Mouse (Mus musculus) olfactory bulb, adult 2 months (tissue): ENCODE measurements around the gene Sh3pxd2a. TPM values are rescaled to one million over a fixed set of nuclear protein-coding genes. Genes with fewer than 3 reads are reported as not detected.

ENCODE experiments used
- H3K27ac ChIP-seq: fragments of 200-500 bp; 2 replicates; pipeline ENCODE4 v1.5.1; 2012; ENCODE audit warnings: low read depth, low read length; ENCODE audit not compliant: insufficient read depth
- H3K4me1 ChIP-seq: fragments of 200-500 bp; 2 replicates; pipeline ENCODE4 v1.6.1; 2012; ENCODE audit warnings: low read length; ENCODE audit not compliant: control insufficient read depth, insufficient read depth
- H3K4me3 ChIP-seq: fragments of 200-500 bp; 2 replicates; pipeline ENCODE4 v1.5.1; 2012; ENCODE audit warnings: mild to moderate bottlenecking, low read depth, low read length, moderate library complexity; ENCODE audit not compliant: insufficient read depth
- CTCF ChIP-seq: fragments of 200-500 bp; IDR thresholded peaks from 2 replicates; pipeline ENCODE4 v1.5.1; 2012; ENCODE audit warnings: low read depth, mild to moderate bottlenecking, low read length, moderate library complexity; ENCODE audit not compliant: insufficient read depth
- POLR2A ChIP-seq: fragments of 200-500 bp; IDR thresholded peaks from 2 replicates; pipeline ENCODE4 v1.6.1; 2012; ENCODE audit warnings: mild to moderate bottlenecking, low read depth, low read length, moderate library complexity; ENCODE audit not compliant: insufficient read depth
- WGBS: fragments of 180-500 bp; shearing (Covaris S2); methylation state at CpG from one replicate; pipeline ENCODE4 v1.1.7; 2018; 5-methylcytosine and 5-hydroxymethylcytosine counted together
- polyA plus RNA-seq: library from polyadenylated mRNA; stranded (reverse); fragments of >200 nt; gene quantifications from 2 replicates; pipeline ENCODE4 v1.2.4, GENCODE M21; 2012; ENCODE audit warnings: low replicate concordance; ENCODE audit not compliant: missing spikeins, insufficient read depth, insufficient read length

Sh3pxd2a gene
- polyA plus RNA-seq, 1 experiment, result not detected

DNA sequence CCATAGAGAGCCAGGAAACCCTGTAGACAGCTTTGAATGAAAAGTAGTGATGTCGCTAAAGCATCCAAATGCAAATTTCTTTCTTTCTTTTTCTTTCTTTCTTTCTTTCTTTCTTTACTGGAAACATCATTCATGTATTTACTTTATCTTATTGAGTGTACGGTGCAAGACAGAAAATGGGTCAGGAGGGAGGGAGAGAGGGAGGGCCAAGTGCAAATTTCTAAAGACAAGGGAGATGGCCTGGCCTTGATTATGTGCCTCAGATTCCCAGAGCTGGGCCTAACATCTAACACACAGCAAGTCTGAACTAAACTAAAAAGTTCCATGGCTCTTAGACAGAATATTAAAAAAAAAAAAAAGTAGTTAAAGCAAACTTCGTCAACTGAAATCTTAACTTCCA lies 9.3 kb upstream of the Sh3pxd2a start:
- Histone ChIP-seq H3K4me3 (no peak overlapping the region), H3K27ac (no peak overlapping the region), H3K4me1 (peaks cover 3% of the 10 kb centered on the region)
- WGBS, result 74% methylated on average over 3 of the region's 3 CpGs
- TF ChIP-seq POLR2A (no peak), CTCF (no peak)

GRCm38 (mm10) chr19:47472881-47473400 lies 8.7 kb upstream of the Sh3pxd2a start:
- Histone ChIP-seq H3K4me3 (no peak overlapping the region), H3K27ac (no peak overlapping the region), H3K4me1 (peaks cover 3% of the 10 kb centered on the region)
- TF ChIP-seq CTCF (peak; percentile 19; the same call in 1 of the 2 replicates), POLR2A (no peak)
- WGBS, result 27% methylated on average over 15 of the region's 15 CpGs

- no peak overlapping the region for H3K27ac ChIP-seq
- 79% methylated on average over 4 of the region's 4 CpGs for WGBS
- H3K4me3 ChIP-seq, result no peak overlapping the region
- peaks cover 3% of the 10 kb centered on the region for H3K4me1 ChIP-seq
- no peak for TF ChIP-seq CTCF
- TF ChIP-seq POLR2A, result no peak
Measured at GRCm38 (mm10) chr19:47471808-47472207, 7.6 kb upstream of the Sh3pxd2a start.

GRCm38 (mm10) chr19:47468750-47469149 lies 4.5 kb upstream of the Sh3pxd2a start:
- WGBS, result 72% methylated on average over 3 of the region's 3 CpGs
- TF ChIP-seq CTCF, result no peak
- TF ChIP-seq POLR2A, result no peak
- H3K4me3 ChIP-seq, result no peak overlapping the region
- H3K4me1 ChIP-seq, result peaks cover 9% of the 10 kb centered on the region
- no peak overlapping the region for H3K27ac ChIP-seq

GRCm38 (mm10) chr19:47466775-47467174 lies 2.6 kb upstream of the Sh3pxd2a start:
- WGBS, result 88% methylated on average over 8 of the region's 8 CpGs
- H3K4me3 ChIP-seq, result no peak overlapping the region
- H3K27ac ChIP-seq, result no peak overlapping the region
- peaks cover 15% of the 10 kb centered on the region for H3K4me1 ChIP-seq
- TF ChIP-seq POLR2A (no peak), CTCF (no peak)

- Histone ChIP-seq H3K4me3 (no peak overlapping the region), H3K27ac (no peak overlapping the region), H3K4me1 (peaks cover 16% of the 10 kb centered on the region)
- 84% methylated on average over 9 of the region's 9 CpGs for WGBS
- no peak for TF ChIP-seq CTCF
- TF ChIP-seq POLR2A, result no peak
Measured at GRCm38 (mm10) chr19:47465467-47465866, 1.3 kb upstream of the Sh3pxd2a start.

GRCm38 (mm10) chr19:47463636-47464303 lies 431 bp downstream of the Sh3pxd2a start:
- no peak overlapping the region for H3K27ac ChIP-seq

DNA sequence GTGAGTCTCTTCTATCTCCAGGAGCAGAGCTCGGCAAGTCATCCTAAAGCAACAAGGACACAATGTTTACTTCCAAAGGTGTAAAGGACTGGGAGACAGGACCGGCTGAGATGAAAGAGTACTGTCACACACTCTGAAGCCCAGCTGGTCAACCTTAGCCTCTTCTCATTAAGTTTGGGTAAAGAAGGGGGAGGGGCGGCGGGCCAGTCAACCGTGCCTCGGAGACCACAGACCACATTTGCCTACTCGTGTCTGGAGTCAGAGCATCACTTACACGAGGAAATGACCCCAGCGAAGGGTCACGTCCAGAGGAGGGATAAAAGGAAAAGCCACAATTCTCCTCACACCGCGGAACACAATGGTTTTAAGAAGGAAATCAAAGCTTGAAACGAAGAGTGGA lies 995 bp downstream of the Sh3pxd2a start:
- no peak for TF ChIP-seq CTCF
- no peak for TF ChIP-seq POLR2A
- under 1% methylated on average over 13 of the region's 13 CpGs for WGBS
- Histone ChIP-seq H3K27ac (no peak overlapping the region), H3K4me3 (peak overlapping the region; percentile 51), H3K4me1 (peaks cover 18% of the 10 kb centered on the region)

More at GRCm38 (mm10) chr19:47463636-47464303, 431 bp downstream of the Sh3pxd2a start:
- Histone ChIP-seq H3K4me1 (peaks cover 18% of the 10 kb centered on the region), H3K4me3 (peak overlapping the region; percentile 51)
- under 1% methylated on average over 46 of the region's 46 CpGs for WGBS
- peak; percentile 49; the same call in 1 of the 2 replicates for TF ChIP-seq CTCF
- no peak for TF ChIP-seq POLR2A

GRCm38 (mm10) chr19:47462725-47463124 lies 1.5 kb downstream of the Sh3pxd2a start:
- H3K4me3 ChIP-seq, result no peak overlapping the region
- H3K27ac ChIP-seq, result no peak overlapping the region
- 11% methylated on average over 6 of the region's 6 CpGs for WGBS
- H3K4me1 ChIP-seq, result peaks cover 23% of the 10 kb centered on the region
- TF ChIP-seq POLR2A, result no peak
- no peak for TF ChIP-seq CTCF
